Mouse (Mus musculus) megakaryocyte, adult 5-6 weeks (primary cell): ENCODE results near the gene Jpt2. TPM values are rescaled to one million over a fixed set of nuclear protein-coding genes. Genes with fewer than 3 reads are reported as not detected.
"Not testable (repeated sequence)": the region's sequence is repeated elsewhere in the genome, so short reads cannot be mapped to it uniquely, and the experiment has no call there.

Source experiments
- ATAC-seq: 2 replicates; pipeline ENCODE4 v1.8.0; 2016; ENCODE audit warnings: mild to moderate bottlenecking, inconsistent platforms; ENCODE audit not compliant: poor library complexity, severe bottlenecking
- total RNA-seq, 2 experiments: library from RNA; stranded (forward) in 1 of 2; stranded (reverse) in 1 of 2; fragments of 153-499, 151-499 nt in 1 of 2; fragments of 221-1000, 200-1000 nt in 1 of 2; gene quantifications; 2 replicates each; pipeline versions ENCODE4 v1.2.3 to v1.2.4; 2015 to 2017

Jpt2 gene
- total RNA-seq (2015) (60.9 and 63.8 TPM in 2 replicates), total RNA-seq (2017) (54.0 and 55.0 TPM in 2 replicates)

DNA sequence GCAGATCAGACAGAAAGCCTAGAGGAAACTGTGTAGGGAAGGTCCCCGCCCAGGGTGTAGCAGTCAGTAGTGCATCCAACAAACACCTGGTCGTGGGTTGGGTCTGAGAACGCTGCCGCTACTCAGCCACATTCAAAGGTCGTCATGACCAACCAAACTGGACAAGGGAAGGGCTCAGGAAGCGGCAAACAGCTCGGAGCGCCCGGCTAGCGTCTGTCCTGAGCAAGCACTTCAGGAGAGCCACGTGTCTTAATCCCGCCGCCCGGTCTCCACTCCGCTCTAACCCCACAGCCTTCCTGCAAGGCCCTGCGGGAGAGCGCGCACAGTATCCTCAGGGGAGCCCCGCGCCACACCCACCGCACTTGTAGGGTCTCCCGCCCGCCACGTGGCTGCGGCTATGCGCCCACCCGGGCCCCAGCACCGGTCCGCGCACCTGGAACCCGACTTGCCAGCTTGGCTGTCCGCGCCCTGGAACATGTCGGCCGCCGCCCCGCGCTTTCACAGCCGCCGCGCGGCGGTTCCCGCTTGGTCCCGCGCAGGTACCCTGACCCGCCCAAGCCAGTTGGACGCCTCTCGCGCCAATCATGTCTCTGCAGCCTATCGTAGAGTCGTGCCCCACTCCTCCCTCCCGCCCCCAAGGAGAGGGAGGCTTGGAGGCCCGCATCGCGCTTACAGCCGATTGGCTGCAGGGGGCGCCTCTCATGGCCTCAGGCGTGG is at the start of gene Jpt2:
Jpt2 (minus strand) TSS at position 555 of the 717 bp plus-strand sequence.
- ATAC-seq, result peak; percentile 99

- no peak for ATAC-seq
Measured at GRCm38 (mm10) chr17:25007480-25007879, 47.0 kb upstream of the Jpt2 start.

- no peak for ATAC-seq
Measured at GRCm38 (mm10) chr17:25005102-25005501, 44.6 kb upstream of the Jpt2 start.

- no peak for ATAC-seq
Measured at GRCm38 (mm10) chr17:24994721-24995120, 34.2 kb upstream of the Jpt2 start.

DNA sequence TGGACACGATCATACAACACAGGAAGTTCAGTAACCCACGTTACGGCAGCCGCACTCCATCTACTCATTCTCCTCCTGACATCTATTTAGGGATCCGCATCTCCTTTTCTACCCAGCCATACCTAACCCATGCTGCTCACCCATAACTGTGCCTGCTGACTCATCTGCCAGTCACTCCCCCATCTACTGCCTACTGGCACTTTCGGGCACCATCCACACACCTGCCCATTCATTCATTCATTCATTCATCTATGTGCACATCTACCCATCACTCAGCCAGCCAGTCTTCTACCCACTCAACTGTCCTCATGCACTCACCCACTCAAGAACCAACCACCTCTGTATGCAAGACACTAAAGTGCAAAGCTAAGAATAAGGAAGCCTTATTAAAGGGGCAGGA is 26.7 kb upstream of the Jpt2 start:
- ATAC-seq, result no peak

- peak; percentile 20 for ATAC-seq
Measured at GRCm38 (mm10) chr17:24960852-24961715, 595 bp upstream of the Jpt2 start.

GRCm38 (mm10) chr17:24959371-24959770 is 1.1 kb downstream of the Jpt2 start:
- no peak for ATAC-seq

DNA sequence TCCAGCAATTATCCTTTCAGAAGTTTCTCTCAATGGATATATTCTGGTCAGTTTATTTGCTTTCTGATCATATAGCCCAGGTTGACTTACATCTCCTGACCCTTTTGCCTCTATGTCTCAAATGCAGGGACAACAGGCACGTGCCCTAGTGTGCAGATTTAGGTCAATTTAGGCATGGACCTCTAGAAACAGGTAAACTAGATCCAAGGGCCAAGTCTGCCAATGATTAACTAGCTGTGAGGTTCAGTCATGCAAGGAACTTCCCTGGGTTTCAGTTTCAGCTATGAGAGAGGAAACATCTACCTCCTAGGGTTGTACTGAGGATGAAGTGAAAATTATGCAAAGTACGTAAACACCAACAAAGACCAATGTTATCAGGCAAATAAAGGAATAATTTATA is 7.2 kb downstream of the Jpt2 start:
- no peak for ATAC-seq

DNA sequence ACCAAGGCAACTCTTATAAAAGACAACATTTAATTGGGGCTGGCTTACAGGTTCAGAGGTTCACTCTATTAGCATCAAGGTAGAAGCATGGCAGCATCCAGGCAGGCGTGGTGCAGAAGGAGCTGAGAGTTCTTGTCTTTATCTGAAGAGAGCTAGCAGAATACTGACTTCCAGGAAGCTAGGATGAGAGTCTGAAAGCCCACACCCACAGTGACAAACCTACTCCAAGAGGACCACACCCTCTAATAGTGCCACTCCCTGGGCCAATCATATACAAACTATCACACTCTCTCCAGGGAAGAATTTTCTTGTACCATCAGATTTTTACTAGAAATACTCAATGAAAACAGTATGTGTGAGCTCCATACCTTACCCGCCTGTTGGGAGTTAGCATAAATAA is 9.8 kb downstream of the Jpt2 start:
- ATAC-seq, result no peak

DNA sequence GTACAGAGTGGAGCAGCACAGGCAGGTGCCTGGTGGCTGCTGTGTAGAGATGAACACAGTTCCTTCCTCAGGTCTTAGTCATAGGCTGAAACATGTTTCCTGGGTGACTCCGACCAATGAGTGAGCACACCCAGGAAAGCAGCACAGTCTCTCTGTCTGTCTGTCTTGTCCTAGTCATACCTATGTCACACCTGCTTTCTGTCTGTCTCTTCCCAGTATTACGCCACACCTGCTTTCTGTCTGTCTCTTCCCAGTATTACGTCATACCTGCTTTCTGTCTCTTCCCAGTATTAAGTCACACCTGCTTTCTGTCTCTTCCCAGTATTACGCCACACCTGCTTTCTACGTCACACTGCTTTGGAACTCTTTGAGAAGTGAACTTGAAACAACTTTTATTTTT is 12.3 kb downstream of the Jpt2 start:
- ATAC-seq, result no peak

DNA sequence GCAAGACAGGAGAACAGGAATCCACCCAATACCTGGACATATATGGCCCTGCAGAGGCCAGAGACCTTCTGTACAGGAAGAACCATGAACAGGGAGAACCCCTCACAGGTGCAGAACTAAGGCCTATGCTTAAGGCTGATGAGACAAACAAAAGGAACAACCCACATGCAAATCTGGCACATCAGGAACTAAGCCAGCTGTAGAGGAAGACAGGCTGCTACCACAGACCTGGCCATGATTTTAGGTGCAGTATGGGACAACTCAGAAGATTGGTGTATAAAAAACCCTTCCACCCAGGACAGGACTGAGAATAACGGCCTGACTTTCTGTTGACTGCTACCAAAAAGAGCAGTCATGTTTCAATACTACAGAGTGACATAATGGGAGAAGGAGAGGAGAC is 16.9 kb downstream of the Jpt2 start:
- ATAC-seq, result not testable (repeated sequence)

DNA sequence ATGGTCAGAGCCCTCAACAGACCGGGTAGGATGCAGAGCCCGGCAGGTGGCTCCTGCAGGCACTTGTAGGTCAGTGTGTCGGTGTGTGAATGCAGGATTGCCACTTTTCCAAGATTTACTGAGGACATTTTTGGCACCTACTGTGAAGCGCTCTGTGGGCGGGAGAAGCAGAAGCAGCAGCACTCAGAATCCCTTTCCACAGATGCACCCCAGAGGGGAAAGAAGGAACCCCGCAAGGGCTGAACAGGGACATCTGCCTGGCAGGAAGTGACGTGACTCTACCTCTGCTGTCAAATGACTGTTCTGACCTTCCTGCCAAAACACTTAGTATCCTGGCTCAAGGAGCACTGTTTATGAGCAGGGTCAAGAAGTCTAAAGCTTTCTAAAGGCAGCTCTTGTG is 17.5 kb downstream of the Jpt2 start:
- ATAC-seq, result no peak

DNA sequence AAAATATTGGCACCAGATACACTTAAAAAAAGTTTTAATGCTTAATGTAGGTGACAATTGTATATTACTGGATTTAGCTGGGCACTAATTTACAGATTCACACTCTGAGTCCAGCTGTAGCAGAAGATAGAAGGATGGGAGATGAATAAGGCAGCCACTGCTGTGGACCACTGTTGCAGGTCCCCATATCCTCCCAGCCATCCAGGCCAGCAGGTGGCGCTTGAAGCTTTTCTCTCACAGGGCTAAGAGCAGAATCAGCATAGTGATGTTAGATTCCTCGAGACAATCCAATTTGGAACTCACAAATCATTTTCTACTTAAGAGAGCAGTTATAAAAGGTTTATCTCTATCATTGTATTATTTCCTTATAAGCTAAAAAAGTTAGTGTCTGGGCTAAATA is 18.0 kb downstream of the Jpt2 start:
- ATAC-seq, result peak; percentile 80

DNA sequence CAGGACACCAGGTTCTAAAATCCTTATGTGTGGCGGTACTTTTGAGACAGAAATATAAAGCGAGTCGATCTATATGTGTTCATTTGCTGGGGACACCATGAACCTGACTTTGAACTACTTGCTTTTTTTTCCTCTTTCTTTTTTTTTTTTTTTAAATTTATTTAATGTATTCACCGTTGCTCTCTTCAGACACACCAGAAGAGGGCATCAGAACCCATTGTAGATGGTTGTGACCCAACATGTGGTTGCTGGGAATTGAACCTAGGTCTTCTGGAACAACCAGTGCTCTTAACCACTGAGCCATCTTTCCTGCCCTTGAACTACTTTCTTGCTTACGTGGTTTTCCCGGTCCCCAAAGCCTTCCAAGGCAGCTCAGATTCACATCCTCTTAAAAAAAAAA is 23.2 kb downstream of the Jpt2 start:
- no peak for ATAC-seq

- peak; percentile 99 for ATAC-seq
Measured at GRCm38 (mm10) chr17:24936259-24937237, 23.9 kb downstream of the Jpt2 start, which contains the start of gene Mapk8ip3. Mapk8ip3 (minus strand) TSS chr17:24936977.

GRCm38 (mm10) chr17:24935666-24936065 is 24.8 kb downstream of the Jpt2 start:
- ATAC-seq, result no peak

DNA sequence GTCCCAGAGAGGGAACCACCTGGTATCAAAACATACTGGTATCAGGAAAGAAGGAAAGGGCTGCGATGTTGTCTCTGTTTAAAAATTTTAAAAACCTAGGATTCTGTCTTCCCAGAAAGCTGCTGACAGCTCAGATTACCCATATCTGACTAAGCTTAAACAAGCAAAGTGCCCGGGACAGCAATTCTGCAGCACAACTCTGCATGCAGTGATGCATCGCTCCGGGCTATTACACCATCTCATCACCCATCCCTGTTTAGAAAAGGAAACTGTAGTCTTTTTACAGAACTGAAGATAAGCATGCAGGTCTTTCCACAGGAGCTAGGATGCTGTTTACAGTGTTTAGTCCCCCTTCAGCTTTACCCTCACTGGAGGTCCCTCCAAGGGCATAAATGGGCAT is 25.6 kb downstream of the Jpt2 start:
- ATAC-seq, result no peak

- no peak for ATAC-seq
Measured at GRCm38 (mm10) chr17:24933163-24933562, 27.3 kb downstream of the Jpt2 start.

DNA sequence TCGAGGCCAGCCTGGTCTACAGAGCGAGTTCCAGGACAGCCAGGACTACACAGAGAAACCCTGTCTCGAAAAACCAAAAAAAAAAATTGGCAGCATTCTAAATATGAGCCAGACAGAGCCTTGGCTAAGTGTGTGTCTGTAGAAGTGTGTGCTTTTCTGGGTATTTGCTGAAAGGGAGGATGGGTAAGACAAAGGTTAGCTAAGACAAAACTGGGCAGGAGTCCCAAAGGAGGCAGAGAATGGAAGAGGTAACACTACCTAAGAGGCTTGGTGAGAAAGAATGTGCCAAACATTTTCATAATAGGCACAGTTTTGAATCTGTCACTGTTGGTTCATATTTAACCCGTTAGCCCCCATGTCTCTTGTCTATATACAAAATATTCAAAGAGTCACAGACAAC is 28.1 kb downstream of the Jpt2 start:
- no peak for ATAC-seq

DNA sequence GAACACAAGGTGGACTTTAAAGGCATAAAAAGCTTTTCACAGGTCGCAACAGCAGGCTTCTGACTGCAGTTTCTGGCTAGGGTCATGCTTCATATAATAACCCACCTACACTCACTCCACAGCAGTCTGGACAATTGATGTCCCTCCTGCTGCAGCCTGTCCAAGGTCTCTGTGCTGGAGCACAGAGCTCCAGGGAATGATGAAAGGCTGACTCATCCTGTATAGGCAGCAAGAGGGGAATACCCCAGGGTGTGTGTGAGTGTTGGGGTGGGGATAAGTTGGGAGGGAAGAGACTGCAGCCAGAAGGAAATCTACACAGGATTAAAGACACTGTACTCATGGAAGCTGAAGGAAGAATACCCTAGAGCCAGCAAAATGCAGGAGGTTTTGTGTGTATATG is 31.0 kb downstream of the Jpt2 start:
- ATAC-seq, result no peak

GRCm38 (mm10) chr17:24923246-24923645 is 37.2 kb downstream of the Jpt2 start:
- no peak for ATAC-seq
